Mouse (Mus musculus): ENCODE measurements around the gene Alg14. TPM values are rescaled to one million over a fixed set of nuclear protein-coding genes. Genes with fewer than 3 reads are reported as not detected.
A peak's percentile ranks its signal among the peaks of the same experiment; 100 is the strongest.

Gene Alg14
- total RNA-seq, 2 experiments from 2014 or later, result 17.1 to 18.5 TPM

GRCm38 (mm10) chr3:121319906-121320305 lies 28.3 kb downstream of the Alg14 start:
- intact Hi-C loops (cut with DNase I), result no loop called here
- DNase-seq (ENCODE audit: low spot score in 2 of 2), result no peak

- intact Hi-C loops (cut with DNase I), result no loop called here
Measured at GRCm38 (mm10) chr3:121320896-121321295, 29.3 kb downstream of the Alg14 start.

GRCm38 (mm10) chr3:121323371-121323770 lies 31.8 kb downstream of the Alg14 start:
- intact Hi-C loops (cut with DNase I), result no loop called here
- DNase-seq (ENCODE audit: low spot score in 2 of 2), result no peak

More at GRCm38 (mm10) chr3:121320896-121321295, 29.3 kb downstream of the Alg14 start:
- no peak for DNase-seq (ENCODE audit: low spot score in 2 of 2)

- DNase-seq (ENCODE audit: low spot score in 2 of 2), result no peak
- intact Hi-C loops (cut with DNase I), result no loop called here
Measured at GRCm38 (mm10) chr3:121327406-121327805, 35.8 kb downstream of the Alg14 start.

- intact Hi-C loops (cut with DNase I), result loop anchor here (10.0 kb wide), 1 partner anchor 95 kb away; the partner anchor contains the start of gene Cnn3
Measured at GRCm38 (mm10) chr3:121329647-121330046, 38.1 kb downstream of the Alg14 start.

GRCm38 (mm10) chr3:121330244-121330646 lies 38.7 kb downstream of the Alg14 start:
- intact Hi-C loops (cut with DNase I), result loop anchor here (10.0 kb wide), 1 partner anchor 95 kb away; the partner anchor contains the start of gene Cnn3
- DNase-seq (ENCODE audit: low spot score in 2 of 2), result no peak

More at GRCm38 (mm10) chr3:121329647-121330046, 38.1 kb downstream of the Alg14 start:
- no peak for DNase-seq (ENCODE audit: low spot score in 2 of 2)

- intact Hi-C loops (cut with DNase I), result loop anchor here (10.0 kb wide), 1 partner anchor 88 kb away; the partner anchor contains the start of gene Cnn3
- no peak for DNase-seq (ENCODE audit: low spot score in 2 of 2)
Measured at GRCm38 (mm10) chr3:121336234-121336890, 44.8 kb downstream of the Alg14 start.

- intact Hi-C loops (cut with DNase I), result loop anchor here (10.0 kb wide), 1 partner anchor 86 kb away; the partner anchor contains the start of gene Cnn3
- DNase-seq (ENCODE audit: low spot score in 2 of 2), result no peak
Measured at GRCm38 (mm10) chr3:121338687-121339086, 47.1 kb downstream of the Alg14 start.

- no peak for DNase-seq (ENCODE audit: low spot score in 2 of 2)
- intact Hi-C loops (cut with DNase I), result no loop called here
Measured at GRCm38 (mm10) chr3:121340321-121340761, 48.8 kb downstream of the Alg14 start.

GRCm38 (mm10) chr3:121343224-121343623 lies 51.7 kb downstream of the Alg14 start:
- intact Hi-C loops (cut with DNase I), result no loop called here
- no peak for DNase-seq (ENCODE audit: low spot score in 2 of 2)

- DNase-seq (ENCODE audit: low spot score in 2 of 2), result no peak
- intact Hi-C loops (cut with DNase I), result no loop called here
Measured at GRCm38 (mm10) chr3:121344056-121344945, 52.7 kb downstream of the Alg14 start.

GRCm38 (mm10) chr3:121344951-121345642 lies 53.5 kb downstream of the Alg14 start:
- DNase-seq (ENCODE audit: low spot score in 2 of 2), result no peak
- intact Hi-C loops (cut with DNase I), result no loop called here

GRCm38 (mm10) chr3:121345643-121346000 lies 54.0 kb downstream of the Alg14 start:
- DNase-seq (ENCODE audit: low spot score in 2 of 2), result no peak
- intact Hi-C loops (cut with DNase I), result no loop called here

- DNase-seq (ENCODE audit: low spot score in 2 of 2), result no peak
- intact Hi-C loops (cut with DNase I), result no loop called here
Measured at GRCm38 (mm10) chr3:121346507-121347267, 55.1 kb downstream of the Alg14 start.

GRCm38 (mm10) chr3:121348792-121349191 lies 57.2 kb downstream of the Alg14 start:
- intact Hi-C loops (cut with DNase I), result no loop called here
- no peak for DNase-seq (ENCODE audit: low spot score in 2 of 2)

- DNase-seq (ENCODE audit: low spot score in 2 of 2), result peak in 1 of 2 experiments; percentile 30
- intact Hi-C loops (cut with DNase I), result no loop called here
Measured at GRCm38 (mm10) chr3:121349334-121350169, 58.0 kb downstream of the Alg14 start.

- DNase-seq (ENCODE audit: low spot score in 2 of 2), result no peak
- intact Hi-C loops (cut with DNase I), result no loop called here
Measured at GRCm38 (mm10) chr3:121351257-121351656, 59.7 kb downstream of the Alg14 start.

- intact Hi-C loops (cut with DNase I), result no loop called here
- DNase-seq (ENCODE audit: low spot score in 2 of 2), result no peak
Measured at GRCm38 (mm10) chr3:121354281-121354680, 62.7 kb downstream of the Alg14 start.

Measured in left cerebral cortex, postnatal 14 days (tissue).